Mouse (Mus musculus): ENCODE data around the gene Cckar. TPM values are rescaled to one million over a fixed set of nuclear protein-coding genes. Genes with fewer than 3 reads are reported as not detected.
A peak's percentile ranks its signal among the peaks of the same experiment; 100 is the strongest.
"Not testable (repeated sequence)": the region's sequence is repeated elsewhere in the genome, so short reads cannot be mapped to it uniquely, and the experiment has no call there.

Cckar gene
- polyA plus RNA-seq, 1 experiment from 2014 or later = 2.2 TPM

- ATAC-seq (ENCODE audit: low FRiP score) = no peak
Measured at GRCm38 (mm10) chr5:53691577-53691976, 15.9 kb downstream of the Cckar start.

GRCm38 (mm10) chr5:53688326-53688725, 19.2 kb downstream of the Cckar start:
- WGBS = 79% methylated on average over 7 of the region's 7 CpGs
- H3K36me3 ChIP-seq (replicated peaks) = no peaks in the 10 kb centered on the region
- H3K4me2 ChIP-seq = no peak overlapping the region
- H3K9me3 ChIP-seq = no peaks in the 10 kb centered on the region
- H3K9ac ChIP-seq = no peak overlapping the region
- H3K27me3 ChIP-seq = no peaks in the 10 kb centered on the region
- H3K4me3 ChIP-seq (replicated peaks) = no peak overlapping the region
- H3K27ac ChIP-seq = no peak overlapping the region
- ATAC-seq (ENCODE audit: low FRiP score) = no peak
- H3K4me1 ChIP-seq = no peaks in the 10 kb centered on the region

More at GRCm38 (mm10) chr5:53691577-53691976, 15.9 kb downstream of the Cckar start:
- Histone ChIP-seq H3K4me1 (no peaks in the 10 kb centered on the region), H3K27ac (no peak overlapping the region), H3K36me3 (replicated peaks) (no peaks in the 10 kb centered on the region), H3K27me3 (no peaks in the 10 kb centered on the region), H3K4me3 (replicated peaks) (no peak overlapping the region), H3K9me3 (no peaks in the 10 kb centered on the region), H3K4me2 (no peak overlapping the region), H3K9ac (no peak overlapping the region)
- 72% methylated on average over 3 of the region's 3 CpGs for WGBS

- Histone ChIP-seq H3K36me3 (replicated peaks) (no peaks in the 10 kb centered on the region), H3K9ac (no peak overlapping the region), H3K27me3 (no peaks in the 10 kb centered on the region), H3K4me3 (replicated peaks) (no peak overlapping the region), H3K9me3 (no peaks in the 10 kb centered on the region), H3K27ac (no peak overlapping the region), H3K4me1 (no peaks in the 10 kb centered on the region), H3K4me2 (no peak overlapping the region)
- ATAC-seq (ENCODE audit: low FRiP score) = no peak
- WGBS = 98% methylated on average over 2 of the region's 2 CpGs
Measured at GRCm38 (mm10) chr5:53686379-53686778, 21.1 kb downstream of the Cckar start.

- H3K9me3 ChIP-seq = no peaks in the 10 kb centered on the region
- no peak overlapping the region for H3K4me3 ChIP-seq (replicated peaks)
- 84% methylated on average over 4 of the region's 4 CpGs for WGBS
- H3K9ac ChIP-seq = no peak overlapping the region
- no peak overlapping the region for H3K27ac ChIP-seq
- no peak overlapping the region for H3K4me2 ChIP-seq
- ATAC-seq (ENCODE audit: low FRiP score) = no peak
- H3K36me3 ChIP-seq (replicated peaks) = no peaks in the 10 kb centered on the region
- H3K27me3 ChIP-seq = no peaks in the 10 kb centered on the region
- no peaks in the 10 kb centered on the region for H3K4me1 ChIP-seq
Measured at GRCm38 (mm10) chr5:53685623-53686022, 21.9 kb downstream of the Cckar start.

DNA sequence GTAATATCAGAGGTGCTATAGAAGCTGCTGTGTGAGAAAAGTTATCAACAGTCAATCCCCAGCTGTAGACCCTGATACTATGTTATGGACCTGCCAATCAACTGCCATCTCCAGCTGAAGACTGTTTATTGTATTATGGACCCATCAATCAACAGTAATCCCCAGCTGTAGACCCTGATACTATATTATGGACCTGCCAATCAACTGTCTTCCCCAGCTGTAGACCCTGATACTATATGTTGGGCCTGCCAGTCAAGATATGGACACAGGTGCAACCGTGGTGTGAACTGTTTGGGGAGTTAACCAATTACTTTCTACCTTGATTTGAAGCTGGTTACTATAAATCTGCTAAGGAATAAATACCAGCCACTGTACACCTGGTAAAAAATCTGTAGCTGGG, 23.1 kb downstream of the Cckar start:
- no peaks in the 10 kb centered on the region for H3K9me3 ChIP-seq
- H3K4me2 ChIP-seq = no peak overlapping the region
- no peak overlapping the region for H3K4me3 ChIP-seq (replicated peaks)
- WGBS = 82% methylated on average over 1 of the region's 1 CpGs
- no peaks in the 10 kb centered on the region for H3K27me3 ChIP-seq
- H3K27ac ChIP-seq = no peak overlapping the region
- H3K9ac ChIP-seq = no peak overlapping the region
- peak; percentile 44; the same call in 1 of the 2 replicates for ATAC-seq (ENCODE audit: low FRiP score)
- H3K36me3 ChIP-seq (replicated peaks) = no peaks in the 10 kb centered on the region
- no peaks in the 10 kb centered on the region for H3K4me1 ChIP-seq

- Histone ChIP-seq H3K9ac (no peak overlapping the region), H3K36me3 (replicated peaks) (no peaks in the 10 kb centered on the region), H3K4me1 (no peaks in the 10 kb centered on the region), H3K9me3 (no peaks in the 10 kb centered on the region), H3K27me3 (no peaks in the 10 kb centered on the region), H3K27ac (no peak overlapping the region), H3K4me3 (replicated peaks) (no peak overlapping the region), H3K4me2 (no peak overlapping the region)
- ATAC-seq (ENCODE audit: low FRiP score) = peak; percentile 17; the same call in 1 of the 2 replicates
- 59% methylated on average over 3 of the region's 3 CpGs for WGBS
Measured at GRCm38 (mm10) chr5:53683916-53684315, 23.6 kb downstream of the Cckar start.

DNA sequence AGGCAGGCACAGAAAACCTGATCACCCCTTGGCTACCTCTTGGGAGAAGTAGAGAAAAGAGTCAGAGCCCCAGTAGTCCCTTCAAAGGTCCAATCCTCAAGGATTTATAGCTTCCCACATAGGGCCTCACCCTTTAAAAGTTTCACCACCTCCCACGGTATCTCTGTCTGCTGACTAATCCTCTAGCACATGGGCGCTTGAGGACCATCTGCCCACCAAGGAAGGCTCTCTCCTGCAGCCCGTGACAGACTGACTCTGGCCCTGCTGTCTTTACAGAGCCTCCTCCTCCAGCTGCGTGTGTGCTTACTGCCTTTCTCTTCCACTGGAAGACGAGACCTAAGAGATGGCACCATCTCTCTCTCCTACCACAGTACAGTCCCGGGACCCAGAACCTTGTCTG, 27.9 kb downstream of the Cckar start:
- Histone ChIP-seq H3K9ac (no peak overlapping the region), H3K27me3 (no peaks in the 10 kb centered on the region), H3K36me3 (replicated peaks) (no peaks in the 10 kb centered on the region), H3K4me3 (replicated peaks) (no peak overlapping the region), H3K4me2 (no peak overlapping the region), H3K4me1 (no peaks in the 10 kb centered on the region; the same call in 1 of the 2 replicates), H3K27ac (no peak overlapping the region), H3K9me3 (no peaks in the 10 kb centered on the region)
- no peak for ATAC-seq (ENCODE audit: low FRiP score)
- WGBS = 81% methylated on average over 6 of the region's 6 CpGs

GRCm38 (mm10) chr5:53678036-53678767, 29.3 kb downstream of the Cckar start:
- Histone ChIP-seq H3K9ac (no peak overlapping the region), H3K36me3 (replicated peaks) (no peaks in the 10 kb centered on the region), H3K4me1 (no peaks in the 10 kb centered on the region; the same call in 1 of the 2 replicates), H3K4me2 (no peak overlapping the region), H3K27me3 (no peaks in the 10 kb centered on the region), H3K9me3 (no peaks in the 10 kb centered on the region), H3K4me3 (replicated peaks) (no peak overlapping the region), H3K27ac (no peak overlapping the region)
- no peak for ATAC-seq (ENCODE audit: low FRiP score)
- 55% methylated on average over 13 of the region's 13 CpGs for WGBS

DNA sequence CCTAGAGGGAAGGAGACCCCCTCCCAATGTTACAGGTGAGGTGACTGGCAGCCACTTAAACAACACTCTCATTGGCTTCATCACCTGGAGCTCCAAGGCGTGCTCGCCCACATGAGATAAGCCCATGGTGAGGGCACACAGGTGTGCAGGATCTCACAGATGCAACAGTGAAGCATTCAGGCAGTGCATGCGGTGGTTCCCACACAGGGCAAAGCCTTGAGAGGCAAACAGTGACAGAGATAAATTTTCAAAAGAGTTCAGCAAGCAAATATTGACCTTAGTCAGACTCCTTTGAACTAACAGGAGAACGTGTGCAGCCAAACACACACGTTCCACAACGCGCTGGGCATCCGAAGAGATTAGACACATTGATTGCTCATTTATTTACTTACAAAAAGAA, 30.8 kb downstream of the Cckar start:
- H3K4me2 ChIP-seq = no peak overlapping the region
- no peak overlapping the region for H3K4me3 ChIP-seq (replicated peaks)
- no peaks in the 10 kb centered on the region for H3K36me3 ChIP-seq (replicated peaks)
- H3K27ac ChIP-seq = no peak overlapping the region
- H3K27me3 ChIP-seq = no peaks in the 10 kb centered on the region
- H3K9me3 ChIP-seq = no peaks in the 10 kb centered on the region
- no peak overlapping the region for H3K9ac ChIP-seq
- no peaks in the 10 kb centered on the region; the same call in none of the 2 replicates for H3K4me1 ChIP-seq
- no peak for ATAC-seq (ENCODE audit: low FRiP score)
- 90% methylated on average over 8 of the region's 8 CpGs for WGBS

DNA sequence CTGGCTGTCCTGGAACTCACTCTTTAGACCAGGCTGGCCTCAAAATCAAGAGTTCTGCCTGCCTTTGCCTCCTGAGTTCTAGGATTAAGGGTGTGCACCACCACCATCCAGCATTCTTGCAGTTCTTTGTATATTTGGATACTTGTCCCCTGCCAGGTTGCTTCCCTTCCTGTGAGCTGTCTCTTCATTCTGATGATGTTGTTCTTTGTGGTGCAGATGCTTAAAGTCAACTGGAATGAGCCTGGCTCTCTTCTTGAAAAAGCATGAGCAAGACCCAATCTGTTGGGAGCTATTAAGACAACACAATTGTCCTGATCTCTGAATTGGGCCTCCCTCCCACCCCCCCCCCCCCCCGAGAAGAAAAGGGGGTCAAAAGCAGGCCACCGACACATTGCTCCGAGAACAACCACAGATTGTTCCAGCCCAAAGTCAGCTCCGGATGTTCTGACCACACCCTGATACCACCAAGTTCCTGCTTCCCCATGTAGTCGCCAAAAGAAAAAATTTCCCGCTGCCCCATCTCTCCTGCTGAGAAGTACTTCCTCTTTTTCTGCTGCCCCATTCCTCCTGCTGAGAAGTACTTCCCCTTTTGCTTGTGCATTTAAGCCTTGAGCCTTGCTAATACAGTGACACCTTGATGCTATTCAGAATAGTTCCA, 33.9 kb downstream of the Cckar start:
- H3K27me3 ChIP-seq; H3K27ac ChIP-seq; H3K36me3 ChIP-seq (replicated peaks); H3K9ac ChIP-seq; ATAC-seq (ENCODE audit: low FRiP score); H3K4me3 ChIP-seq (replicated peaks); H3K4me1 ChIP-seq; H3K4me2 ChIP-seq; H3K9me3 ChIP-seq: not testable (repeated sequence)
- 92% methylated on average over 5 of the region's 6 CpGs for WGBS

- Histone ChIP-seq H3K9ac (no peak overlapping the region), H3K27me3 (no peaks in the 10 kb centered on the region), H3K27ac (no peak overlapping the region), H3K9me3 (no peaks in the 10 kb centered on the region), H3K4me1 (no peaks in the 10 kb centered on the region; the same call in 1 of the 2 replicates), H3K36me3 (replicated peaks) (no peaks in the 10 kb centered on the region), H3K4me2 (no peak overlapping the region), H3K4me3 (replicated peaks) (no peak overlapping the region)
- WGBS = 30% methylated on average over 5 of the region's 5 CpGs
- peak; percentile 84; the same call in 1 of the 2 replicates for ATAC-seq (ENCODE audit: low FRiP score)
Measured at GRCm38 (mm10) chr5:53672352-53672751, 35.2 kb downstream of the Cckar start.

GRCm38 (mm10) chr5:53671507-53671906, 36.0 kb downstream of the Cckar start:
- ATAC-seq (ENCODE audit: low FRiP score) = no peak
- no peak overlapping the region for H3K4me3 ChIP-seq (replicated peaks)
- no peak overlapping the region for H3K4me2 ChIP-seq
- 62% methylated on average over 4 of the region's 4 CpGs for WGBS
- no peaks in the 10 kb centered on the region; the same call in 1 of the 2 replicates for H3K4me1 ChIP-seq
- no peak overlapping the region for H3K9ac ChIP-seq
- no peaks in the 10 kb centered on the region for H3K36me3 ChIP-seq (replicated peaks)
- no peak overlapping the region for H3K27ac ChIP-seq
- no peaks in the 10 kb centered on the region for H3K9me3 ChIP-seq
- no peaks in the 10 kb centered on the region for H3K27me3 ChIP-seq
